Mouse (Mus musculus): Measurements from ENCODE around the gene Ptpn13. TPM values are rescaled to one million over a fixed set of nuclear protein-coding genes. Genes with fewer than 3 reads are reported as not detected.

The Ptpn13 gene
- polyA plus RNA-seq, 1 experiment from 2014 or later, result 20.1 TPM

DNA sequence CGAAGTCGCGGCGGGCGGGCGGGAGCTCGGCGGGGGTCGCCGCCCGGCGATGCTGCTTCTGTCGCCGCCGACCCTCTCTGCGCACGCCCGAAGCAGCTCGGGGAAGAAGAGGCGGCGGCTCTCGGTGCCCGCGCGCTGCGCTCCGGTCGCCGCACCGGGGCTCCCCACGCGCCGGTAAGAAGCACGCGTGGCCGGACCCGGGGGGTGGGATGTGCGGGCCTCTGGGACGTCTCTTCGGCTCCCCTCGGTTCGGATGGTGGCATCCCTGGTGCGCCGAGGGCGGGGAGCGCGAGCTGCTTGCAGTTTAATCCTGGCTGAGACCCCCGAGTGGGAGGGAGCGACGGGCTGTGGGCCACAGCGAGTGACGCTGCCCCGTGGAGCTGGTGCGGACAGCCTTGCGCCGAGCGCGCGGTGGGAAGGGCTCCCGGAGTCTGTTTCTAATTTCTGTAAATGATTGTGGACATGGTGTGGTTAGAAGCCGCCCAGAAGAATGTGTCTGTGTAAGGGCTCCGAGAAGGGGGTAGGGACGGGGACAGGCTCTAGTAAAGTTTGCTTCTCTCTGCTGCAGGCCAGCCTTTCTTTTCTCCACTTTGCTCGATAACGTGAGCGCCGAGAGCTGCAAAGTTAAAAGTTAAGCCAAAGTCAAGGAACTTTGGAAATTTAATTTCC is 505 bp downstream of the Ptpn13 start:
- H3K4me2 ChIP-seq, result peak overlapping the region; percentile 95
- peak overlapping the region; percentile 86 for H3K27ac ChIP-seq
- peaks cover 6% of the 10 kb centered on the region for H3K27me3 ChIP-seq
- H3K9me3 ChIP-seq, result no peaks in the 10 kb centered on the region
- WGBS, result under 1% methylated on average over 56 of the region's 67 CpGs
- peak overlapping the region; percentile 79 for H3K9ac ChIP-seq
- peak overlapping the region; percentile 77 for H3K4me3 ChIP-seq
- H3K4me1 ChIP-seq, result peaks cover 14% of the 10 kb centered on the region
- no peaks in the 10 kb centered on the region for H3K36me3 ChIP-seq
- ATAC-seq (ENCODE audit: insufficient number of reproducible peaks, low FRiP score, low TSS enrichment, low read depth), result peak; percentile 50; the same call in 1 of the 2 replicates

DNA sequence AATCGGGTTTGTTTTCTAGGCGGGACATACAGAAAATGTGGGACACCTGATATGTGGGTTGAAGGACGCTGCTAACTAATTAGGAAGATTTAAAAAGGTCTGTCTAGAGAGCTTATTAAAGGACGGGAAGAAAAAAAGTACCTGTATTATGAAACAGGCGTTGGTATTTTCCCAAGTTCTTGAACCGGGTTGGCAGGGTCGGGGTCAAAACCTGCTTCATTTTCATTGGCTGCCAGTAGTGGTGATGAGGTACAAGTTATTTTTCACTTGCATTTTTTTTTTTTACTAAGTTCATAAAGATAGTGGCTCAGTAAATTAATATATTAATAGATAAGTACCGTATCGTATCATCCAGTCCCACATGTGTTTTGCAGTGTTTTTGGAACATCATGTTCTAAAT is 1.3 kb downstream of the Ptpn13 start:
- Histone ChIP-seq H3K9ac (peak overlapping the region; percentile 79; the same call in 1 of the 2 replicates), H3K27ac (peak overlapping the region; percentile 86)

DNA sequence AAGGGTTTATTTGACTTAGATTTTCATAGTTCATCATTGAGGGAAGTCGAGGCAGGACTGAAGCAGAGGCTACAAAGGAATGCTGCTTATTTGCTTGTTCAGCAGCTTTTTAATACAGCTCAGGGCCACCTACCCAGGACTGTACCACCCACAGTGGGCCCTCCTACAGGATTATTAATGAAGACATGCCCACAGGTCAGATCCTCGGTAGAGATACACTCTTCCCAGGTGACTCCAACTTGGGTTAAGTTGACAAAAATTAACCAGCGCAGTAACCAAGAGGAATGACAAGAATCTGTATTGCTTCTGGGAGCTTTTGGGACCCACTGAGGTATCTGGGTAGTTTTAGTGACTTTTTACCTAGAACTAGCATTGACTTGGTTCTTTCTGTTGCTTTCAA is 6.0 kb downstream of the Ptpn13 start:
- Histone ChIP-seq H3K9me3 (no peaks in the 10 kb centered on the region), H3K36me3 (no peaks in the 10 kb centered on the region), H3K9ac (no peak overlapping the region), H3K4me3 (no peak overlapping the region), H3K27me3 (no peaks in the 10 kb centered on the region), H3K4me1 (peaks cover 2% of the 10 kb centered on the region), H3K27ac (0 out of 2 replicates have a peak overlapping the region, but pooled peaks have one; percentile 3), H3K4me2 (no peak overlapping the region)
- no peak for ATAC-seq (ENCODE audit: insufficient number of reproducible peaks, low FRiP score, low TSS enrichment, low read depth)
- WGBS, result 66% methylated on average over 3 of the region's 3 CpGs

More for the DNA sequence above, 1.3 kb downstream of the Ptpn13 start:
- peaks cover 7% of the 10 kb centered on the region for H3K4me1 ChIP-seq
- H3K27me3 ChIP-seq, result peaks cover 6% of the 10 kb centered on the region
- peak overlapping the region; percentile 77 for H3K4me3 ChIP-seq
- ATAC-seq (ENCODE audit: insufficient number of reproducible peaks, low FRiP score, low TSS enrichment, low read depth), result no peak
- WGBS, result 11% methylated on average over 9 of the region's 9 CpGs
- H3K4me2 ChIP-seq, result peak overlapping the region; percentile 95
- H3K36me3 ChIP-seq, result no peaks in the 10 kb centered on the region
- no peaks in the 10 kb centered on the region for H3K9me3 ChIP-seq

GRCm38 (mm10) chr5:103431479-103431878 is 6.5 kb downstream of the Ptpn13 start:
- ATAC-seq (ENCODE audit: insufficient number of reproducible peaks, low FRiP score, low TSS enrichment, low read depth), result no peak

GRCm38 (mm10) chr5:103436039-103436944 is 11.3 kb downstream of the Ptpn13 start:
- Histone ChIP-seq H3K36me3 (no peaks in the 10 kb centered on the region), H3K4me1 (peaks cover 7% of the 10 kb centered on the region), H3K27me3 (no peaks in the 10 kb centered on the region), H3K9me3 (no peaks in the 10 kb centered on the region), H3K9ac (no peak overlapping the region), H3K4me3 (peak overlapping the region; percentile 16), H3K27ac (no peak overlapping the region), H3K4me2 (peak overlapping the region; percentile 40)
- 16% methylated on average over 19 of the region's 19 CpGs for WGBS
- ATAC-seq (ENCODE audit: insufficient number of reproducible peaks, low FRiP score, low TSS enrichment, low read depth), result no peak

More at GRCm38 (mm10) chr5:103431479-103431878, 6.5 kb downstream of the Ptpn13 start:
- WGBS, result 30% methylated on average over 3 of the region's 3 CpGs
- Histone ChIP-seq H3K9me3 (no peaks in the 10 kb centered on the region), H3K27ac (0 out of 2 replicates have a peak overlapping the region, but pooled peaks have one; percentile 3), H3K9ac (no peak overlapping the region), H3K4me2 (no peak overlapping the region), H3K4me1 (peaks cover 7% of the 10 kb centered on the region), H3K36me3 (no peaks in the 10 kb centered on the region), H3K4me3 (no peak overlapping the region), H3K27me3 (no peaks in the 10 kb centered on the region)

GRCm38 (mm10) chr5:103437714-103438113 is 12.7 kb downstream of the Ptpn13 start:
- Histone ChIP-seq H3K4me3 (no peak overlapping the region), H3K4me1 (peaks cover 7% of the 10 kb centered on the region), H3K9ac (no peak overlapping the region), H3K27me3 (no peaks in the 10 kb centered on the region), H3K9me3 (no peaks in the 10 kb centered on the region), H3K36me3 (no peaks in the 10 kb centered on the region), H3K27ac (no peak overlapping the region), H3K4me2 (no peak overlapping the region)
- ATAC-seq (ENCODE audit: insufficient number of reproducible peaks, low FRiP score, low TSS enrichment, low read depth), result no peak
- WGBS, result 75% methylated on average over 3 of the region's 3 CpGs

DNA sequence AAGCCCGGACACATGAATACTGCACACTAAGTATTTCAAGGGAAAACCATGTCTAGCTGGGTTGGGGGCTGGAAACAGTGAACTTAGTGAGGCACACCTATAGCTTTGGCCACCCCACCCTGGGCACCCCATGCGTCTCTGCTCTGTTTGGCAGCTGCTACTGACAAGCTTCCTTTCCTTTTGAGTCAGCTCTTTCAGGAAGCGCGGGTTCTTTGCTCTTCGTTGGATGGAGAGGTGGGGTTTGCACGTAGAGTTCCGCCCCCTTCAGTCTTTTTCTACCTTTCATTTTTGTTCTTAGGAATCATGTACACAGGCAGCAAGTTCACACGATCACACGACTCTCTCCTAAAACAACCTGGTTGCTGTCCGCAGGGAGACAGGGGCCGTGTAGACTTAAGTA is 14.2 kb downstream of the Ptpn13 start:
- Histone ChIP-seq H3K9me3 (no peaks in the 10 kb centered on the region), H3K4me3 (no peak overlapping the region), H3K9ac (no peak overlapping the region), H3K4me2 (no peak overlapping the region), H3K4me1 (peaks cover 7% of the 10 kb centered on the region), H3K36me3 (no peaks in the 10 kb centered on the region), H3K27me3 (no peaks in the 10 kb centered on the region), H3K27ac (no peak overlapping the region)
- no peak for ATAC-seq (ENCODE audit: insufficient number of reproducible peaks, low FRiP score, low TSS enrichment, low read depth)
- WGBS, result 80% methylated on average over 11 of the region's 11 CpGs

DNA sequence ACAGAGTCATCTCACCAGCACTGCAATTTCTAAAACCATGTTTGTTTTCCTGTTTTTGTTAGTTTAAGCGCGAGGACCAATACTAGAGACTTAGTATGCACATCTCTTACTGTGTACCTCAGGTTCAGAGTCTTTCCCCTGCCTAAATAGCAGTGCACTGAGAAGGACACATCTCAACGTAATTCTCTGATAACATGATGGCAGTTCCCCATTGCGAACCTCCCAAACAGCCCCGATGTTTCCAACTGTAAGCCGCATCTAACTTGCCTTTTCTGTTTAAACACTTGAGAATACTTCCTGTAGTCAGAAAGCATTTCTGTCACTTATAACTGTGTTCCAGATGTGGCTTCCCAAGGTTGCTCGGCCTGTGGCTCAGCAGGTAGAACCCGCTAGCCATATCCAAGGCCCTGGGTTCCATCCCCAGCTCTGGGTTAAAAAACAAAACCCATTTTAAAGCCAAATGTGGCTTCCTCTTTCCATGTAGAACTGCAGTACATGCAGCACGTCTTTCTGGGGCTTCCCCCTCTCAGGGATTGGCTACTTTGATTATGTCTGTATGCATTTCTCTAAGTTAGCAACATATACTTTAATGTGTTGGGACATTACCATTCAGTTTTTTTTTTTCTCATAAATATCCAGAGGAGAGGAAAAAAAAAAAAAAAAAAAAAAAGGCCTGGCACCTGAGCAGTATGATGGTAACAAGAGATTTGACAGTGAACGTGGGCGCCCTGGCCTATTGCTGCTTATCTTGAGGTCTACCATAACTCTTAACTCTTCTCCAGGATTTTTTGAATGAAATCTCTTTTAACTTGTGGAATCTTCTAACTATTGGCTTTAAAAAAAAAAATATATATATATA is 15.7 kb downstream of the Ptpn13 start:
- H3K9ac ChIP-seq, result no peak overlapping the region
- ATAC-seq (ENCODE audit: insufficient number of reproducible peaks, low FRiP score, low TSS enrichment, low read depth), result no peak
- H3K27me3 ChIP-seq, result no peaks in the 10 kb centered on the region
- 87% methylated on average over 11 of the region's 11 CpGs for WGBS
- peaks cover 7% of the 10 kb centered on the region for H3K4me1 ChIP-seq
- H3K4me2 ChIP-seq, result no peak overlapping the region
- no peak overlapping the region for H3K27ac ChIP-seq
- H3K36me3 ChIP-seq, result no peaks in the 10 kb centered on the region
- H3K4me3 ChIP-seq, result no peak overlapping the region
- no peaks in the 10 kb centered on the region for H3K9me3 ChIP-seq

DNA sequence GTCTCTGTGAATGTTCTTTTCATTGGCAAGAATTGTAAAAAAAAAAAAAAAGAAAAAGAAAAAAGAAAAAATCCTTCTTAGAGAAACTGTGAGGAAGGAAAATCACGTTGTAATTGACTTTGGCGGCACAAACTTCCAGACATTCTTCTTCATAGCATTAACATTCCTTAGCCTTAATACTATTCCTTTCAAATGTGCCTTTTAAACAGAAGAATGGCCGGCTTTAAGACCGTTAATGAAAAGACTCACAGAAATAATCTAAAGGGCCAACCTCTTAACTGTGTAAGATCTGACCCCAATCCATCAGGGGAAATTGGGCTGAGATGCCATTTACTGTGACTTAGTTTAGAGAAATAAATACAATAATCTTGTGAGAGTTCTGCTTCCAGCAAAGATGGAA is 16.7 kb downstream of the Ptpn13 start:
- H3K9me3 ChIP-seq, result no peaks in the 10 kb centered on the region
- WGBS, result 27% methylated on average over 4 of the region's 4 CpGs
- H3K36me3 ChIP-seq, result no peaks in the 10 kb centered on the region
- no peak overlapping the region for H3K4me2 ChIP-seq
- no peak overlapping the region for H3K27ac ChIP-seq
- no peak for ATAC-seq (ENCODE audit: insufficient number of reproducible peaks, low FRiP score, low TSS enrichment, low read depth)
- no peak overlapping the region for H3K9ac ChIP-seq
- H3K27me3 ChIP-seq, result no peaks in the 10 kb centered on the region
- H3K4me1 ChIP-seq, result no peaks in the 10 kb centered on the region; the same call in 1 of the 2 replicates
- no peak overlapping the region for H3K4me3 ChIP-seq

- no peaks in the 10 kb centered on the region for H3K36me3 ChIP-seq
- 85% methylated on average over 4 of the region's 4 CpGs for WGBS
- no peak overlapping the region for H3K4me2 ChIP-seq
- no peak overlapping the region for H3K9ac ChIP-seq
- ATAC-seq (ENCODE audit: insufficient number of reproducible peaks, low FRiP score, low TSS enrichment, low read depth), result no peak
- no peaks in the 10 kb centered on the region for H3K27me3 ChIP-seq
- H3K4me1 ChIP-seq, result no peaks in the 10 kb centered on the region; the same call in 1 of the 2 replicates
- no peak overlapping the region for H3K27ac ChIP-seq
- H3K4me3 ChIP-seq, result no peak overlapping the region
- no peaks in the 10 kb centered on the region for H3K9me3 ChIP-seq
Observed at GRCm38 (mm10) chr5:103442269-103442688, 17.3 kb downstream of the Ptpn13 start.

GRCm38 (mm10) chr5:103442921-103443320 is 17.9 kb downstream of the Ptpn13 start:
- H3K4me2 ChIP-seq, result no peak overlapping the region
- no peak for ATAC-seq (ENCODE audit: insufficient number of reproducible peaks, low FRiP score, low TSS enrichment, low read depth)
- no peak overlapping the region for H3K4me3 ChIP-seq
- H3K27ac ChIP-seq, result no peak overlapping the region
- H3K9ac ChIP-seq, result no peak overlapping the region
- 82% methylated on average over 7 of the region's 7 CpGs for WGBS
- H3K36me3 ChIP-seq, result no peaks in the 10 kb centered on the region
- no peaks in the 10 kb centered on the region for H3K27me3 ChIP-seq
- no peaks in the 10 kb centered on the region for H3K9me3 ChIP-seq
- H3K4me1 ChIP-seq, result no peaks in the 10 kb centered on the region; the same call in 1 of the 2 replicates

Data from limb, embryonic 15.5 days (tissue).